Mouse (Mus musculus) lung, embryonic 15.5 days (tissue): ENCODE data around the gene Frrs1l. TPM values are rescaled to one million over a fixed set of nuclear protein-coding genes. Genes with fewer than 3 reads are reported as not detected.

Source experiments
- ATAC-seq: fragments of 200-750 bp; cut with Nextera tagmentation; 2 replicates; pipeline ENCODE4 v1.8.0; 2017; ENCODE audit warnings: moderate number of reproducible peaks, borderline replicate concordance; ENCODE audit not compliant: low FRiP score, low TSS enrichment; ENCODE audit errors: extremely low read depth
- H3K27ac ChIP-seq: fragments of 300-500 bp; sonication (generic); 2 replicates; pipeline ENCODE4 v1.5.1; 2015; ENCODE audit warnings: moderate library complexity, mild to moderate bottlenecking, inconsistent platforms
- H3K27me3 ChIP-seq: fragments of 300-500 bp; sonication (generic); 2 replicates; pipeline ENCODE4 v1.6.1; 2015; ENCODE audit warnings: inconsistent platforms
- H3K36me3 ChIP-seq: fragments of 300-500 bp; sonication (generic); 2 replicates; pipeline ENCODE4 v1.6.1; 2015; ENCODE audit warnings: inconsistent platforms
- H3K4me1 ChIP-seq: fragments of 300-500 bp; sonication (generic); 2 replicates; pipeline ENCODE4 v1.6.1; 2015; ENCODE audit warnings: inconsistent platforms
- H3K4me2 ChIP-seq: fragments of 300-500 bp; sonication (generic); 2 replicates; pipeline ENCODE4 v1.6.1; 2015; ENCODE audit warnings: inconsistent platforms, mild to moderate bottlenecking, moderate library complexity
- H3K4me3 ChIP-seq: fragments of 300-500 bp; sonication (generic); 2 replicates; pipeline ENCODE4 v1.5.1; 2015; ENCODE audit warnings: mild to moderate bottlenecking, inconsistent platforms
- H3K9ac ChIP-seq: fragments of 300-500 bp; sonication (generic); 2 replicates; pipeline ENCODE4 v1.6.1; 2015; ENCODE audit warnings: inconsistent platforms
- H3K9me3 ChIP-seq: fragments of 300-500 bp; sonication (generic); 2 replicates; pipeline ENCODE4 v1.6.1; 2016; ENCODE audit warnings: inconsistent platforms
- whole genome bisulfite sequencing: fragments of 180-500 bp; shearing (Covaris S2); methylation state at CpG from one replicate; pipeline ENCODE4 v1.1.7; 2015; 5-methylcytosine and 5-hydroxymethylcytosine counted together
- polyA plus RNA-seq: library from polyadenylated mRNA; unstranded; fragments of >200 nt; fragmentation: Nextera tagmentation; extraction: Ambion mirVana; gene quantifications from 2 replicates; pipeline ENCODE4 v1.2.1, GENCODE M21; 2015

The Frrs1l gene
- polyA plus RNA-seq, 1 experiment from 2014 or later, result 2.2 TPM

- Histone ChIP-seq H3K4me3 (no peak overlapping the region), H3K4me2 (no peak overlapping the region), H3K9me3 (no peaks in the 10 kb centered on the region), H3K36me3 (no peaks in the 10 kb centered on the region), H3K27me3 (no peaks in the 10 kb centered on the region), H3K9ac (no peak overlapping the region), H3K27ac (0 out of 2 replicates have a peak overlapping the region, but pooled peaks have one; percentile 22), H3K4me1 (peaks cover 54% of the 10 kb centered on the region)
- no peak for ATAC-seq
- WGBS, result 59% methylated on average over 1 of the region's 1 CpGs
These were observed 47.6 kb downstream of the Frrs1l start for GRCm38 (mm10) chr4:56942567-56942966.

- 87% methylated on average over 4 of the region's 4 CpGs for WGBS
These were observed 48.7 kb downstream of the Frrs1l start for GRCm38 (mm10) chr4:56941481-56941880.

GRCm38 (mm10) chr4:56937136-56937535 is 53.1 kb downstream of the Frrs1l start:
- ATAC-seq, result no peak
- H3K9me3 ChIP-seq, result no peaks in the 10 kb centered on the region
- no peak overlapping the region for H3K4me3 ChIP-seq
- H3K4me1 ChIP-seq, result peaks cover 20% of the 10 kb centered on the region
- no peaks in the 10 kb centered on the region for H3K27me3 ChIP-seq
- H3K36me3 ChIP-seq, result peaks cover 18% of the 10 kb centered on the region
- no peak overlapping the region for H3K9ac ChIP-seq
- no peak overlapping the region for H3K27ac ChIP-seq
- H3K4me2 ChIP-seq, result no peak overlapping the region
- WGBS, result 44% methylated on average over 6 of the region's 6 CpGs

More at GRCm38 (mm10) chr4:56941481-56941880, 48.7 kb downstream of the Frrs1l start:
- peaks cover 56% of the 10 kb centered on the region for H3K4me1 ChIP-seq
- H3K9me3 ChIP-seq, result no peaks in the 10 kb centered on the region
- H3K27me3 ChIP-seq, result no peaks in the 10 kb centered on the region
- no peak overlapping the region for H3K27ac ChIP-seq
- H3K9ac ChIP-seq, result no peak overlapping the region
- no peaks in the 10 kb centered on the region for H3K36me3 ChIP-seq
- no peak overlapping the region for H3K4me2 ChIP-seq
- H3K4me3 ChIP-seq, result no peak overlapping the region
- ATAC-seq, result no peak

GRCm38 (mm10) chr4:56935327-56935726 is 54.9 kb downstream of the Frrs1l start:
- H3K9ac ChIP-seq, result no peak overlapping the region
- no peak overlapping the region for H3K4me2 ChIP-seq
- no CpG with 5 or more reads among the region's 1 CpGs for WGBS
- no peaks in the 10 kb centered on the region for H3K9me3 ChIP-seq
- no peaks in the 10 kb centered on the region for H3K27me3 ChIP-seq
- ATAC-seq, result no peak
- peaks cover 13% of the 10 kb centered on the region for H3K4me1 ChIP-seq
- peaks cover 18% of the 10 kb centered on the region for H3K36me3 ChIP-seq
- H3K27ac ChIP-seq, result no peak overlapping the region
- no peak overlapping the region for H3K4me3 ChIP-seq

- Histone ChIP-seq H3K4me1 (peaks cover 6% of the 10 kb centered on the region), H3K4me2 (no peak overlapping the region), H3K9ac (no peak overlapping the region), H3K9me3 (no peaks in the 10 kb centered on the region), H3K4me3 (no peak overlapping the region), H3K27ac (no peak overlapping the region), H3K36me3 (peaks cover 18% of the 10 kb centered on the region), H3K27me3 (no peaks in the 10 kb centered on the region)
- ATAC-seq, result no peak
- WGBS, result 84% methylated on average over 4 of the region's 4 CpGs
These were observed 57.0 kb downstream of the Frrs1l start for GRCm38 (mm10) chr4:56933154-56933553.

- Histone ChIP-seq H3K36me3 (peaks cover 18% of the 10 kb centered on the region), H3K9me3 (no peaks in the 10 kb centered on the region), H3K27me3 (no peaks in the 10 kb centered on the region), H3K4me1 (no peaks in the 10 kb centered on the region; the same call in 1 of the 2 replicates), H3K27ac (no peak overlapping the region), H3K4me3 (no peak overlapping the region), H3K9ac (no peak overlapping the region), H3K4me2 (no peak overlapping the region)
- 58% methylated on average over 7 of the region's 7 CpGs for WGBS
- no peak for ATAC-seq
These were observed 58.1 kb downstream of the Frrs1l start for GRCm38 (mm10) chr4:56932096-56932495.

- Histone ChIP-seq H3K4me2 (no peak overlapping the region), H3K4me3 (no peak overlapping the region), H3K4me1 (no peaks in the 10 kb centered on the region), H3K36me3 (peaks cover 28% of the 10 kb centered on the region), H3K9ac (no peak overlapping the region), H3K9me3 (no peaks in the 10 kb centered on the region), H3K27me3 (no peaks in the 10 kb centered on the region), H3K27ac (no peak overlapping the region)
- 72% methylated on average over 4 of the region's 4 CpGs for WGBS
- no peak for ATAC-seq
These were observed 59.9 kb downstream of the Frrs1l start for GRCm38 (mm10) chr4:56930312-56930711.

GRCm38 (mm10) chr4:56926971-56927370 is 63.2 kb downstream of the Frrs1l start:
- Histone ChIP-seq H3K4me2 (no peak overlapping the region), H3K27ac (no peak overlapping the region), H3K36me3 (peaks cover 44% of the 10 kb centered on the region), H3K27me3 (no peaks in the 10 kb centered on the region), H3K9ac (no peak overlapping the region), H3K4me3 (no peak overlapping the region), H3K4me1 (no peaks in the 10 kb centered on the region), H3K9me3 (no peaks in the 10 kb centered on the region)
- 79% methylated on average over 4 of the region's 4 CpGs for WGBS
- no peak for ATAC-seq

- Histone ChIP-seq H3K27ac (no peak overlapping the region), H3K9ac (no peak overlapping the region), H3K4me1 (no peaks in the 10 kb centered on the region), H3K9me3 (no peaks in the 10 kb centered on the region), H3K4me2 (no peak overlapping the region), H3K4me3 (no peak overlapping the region), H3K36me3 (peaks cover 51% of the 10 kb centered on the region), H3K27me3 (no peaks in the 10 kb centered on the region)
- WGBS, result 90% methylated on average over 11 of the region's 11 CpGs
- no peak for ATAC-seq
These were observed 68.0 kb downstream of the Frrs1l start for GRCm38 (mm10) chr4:56922229-56922628.

- WGBS, result 84% methylated on average over 15 of the region's 15 CpGs
- H3K27me3 ChIP-seq, result no peaks in the 10 kb centered on the region
- no peaks in the 10 kb centered on the region for H3K4me1 ChIP-seq
- no peak overlapping the region for H3K4me3 ChIP-seq
- no peak overlapping the region for H3K27ac ChIP-seq
- peaks cover 30% of the 10 kb centered on the region for H3K36me3 ChIP-seq
- H3K9ac ChIP-seq, result no peak overlapping the region
- no peaks in the 10 kb centered on the region for H3K9me3 ChIP-seq
- H3K4me2 ChIP-seq, result no peak overlapping the region
- no peak for ATAC-seq
These were observed 74.4 kb downstream of the Frrs1l start for GRCm38 (mm10) chr4:56915732-56916325.

GRCm38 (mm10) chr4:56914761-56915160 is 75.4 kb downstream of the Frrs1l start:
- no peak for ATAC-seq
- H3K4me3 ChIP-seq, result no peak overlapping the region
- no peaks in the 10 kb centered on the region for H3K4me1 ChIP-seq
- WGBS, result 80% methylated on average over 1 of the region's 1 CpGs
- no peaks in the 10 kb centered on the region for H3K27me3 ChIP-seq
- no peak overlapping the region for H3K4me2 ChIP-seq
- H3K9ac ChIP-seq, result no peak overlapping the region
- H3K36me3 ChIP-seq, result peaks cover 40% of the 10 kb centered on the region
- H3K27ac ChIP-seq, result no peak overlapping the region
- H3K9me3 ChIP-seq, result no peaks in the 10 kb centered on the region

GRCm38 (mm10) chr4:56914338-56914737 is 75.9 kb downstream of the Frrs1l start:
- no peaks in the 10 kb centered on the region for H3K4me1 ChIP-seq
- no peak for ATAC-seq
- no peak overlapping the region for H3K9ac ChIP-seq
- no peak overlapping the region for H3K27ac ChIP-seq
- H3K36me3 ChIP-seq, result peaks cover 44% of the 10 kb centered on the region
- H3K9me3 ChIP-seq, result no peaks in the 10 kb centered on the region
- WGBS, result 92% methylated on average over 6 of the region's 6 CpGs
- no peaks in the 10 kb centered on the region for H3K27me3 ChIP-seq
- no peak overlapping the region for H3K4me3 ChIP-seq
- no peak overlapping the region for H3K4me2 ChIP-seq
